Mouse (Mus musculus): ENCODE data around the gene Cftr.

Gene Cftr

DNA sequence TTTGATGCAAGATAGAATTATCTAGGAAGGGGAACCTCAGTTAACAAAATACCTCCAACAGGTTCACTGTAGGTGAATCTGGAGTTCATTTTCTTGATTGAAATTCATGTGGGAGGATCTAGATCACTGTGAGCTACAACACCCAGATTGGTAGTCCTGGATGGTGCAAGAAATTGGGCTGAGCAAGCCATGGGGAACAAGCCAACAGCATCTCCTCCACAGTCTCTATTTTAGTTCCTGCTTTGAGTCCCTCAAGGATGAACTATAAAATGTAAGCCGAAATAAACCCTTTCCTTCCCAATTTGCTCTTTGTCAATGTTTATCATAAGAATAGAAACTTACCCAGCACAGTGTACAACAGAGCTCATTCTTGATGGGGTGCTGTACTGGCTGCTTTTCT, 152.5 kb downstream of the Cftr start:
- no peak for DNase-seq

DNA sequence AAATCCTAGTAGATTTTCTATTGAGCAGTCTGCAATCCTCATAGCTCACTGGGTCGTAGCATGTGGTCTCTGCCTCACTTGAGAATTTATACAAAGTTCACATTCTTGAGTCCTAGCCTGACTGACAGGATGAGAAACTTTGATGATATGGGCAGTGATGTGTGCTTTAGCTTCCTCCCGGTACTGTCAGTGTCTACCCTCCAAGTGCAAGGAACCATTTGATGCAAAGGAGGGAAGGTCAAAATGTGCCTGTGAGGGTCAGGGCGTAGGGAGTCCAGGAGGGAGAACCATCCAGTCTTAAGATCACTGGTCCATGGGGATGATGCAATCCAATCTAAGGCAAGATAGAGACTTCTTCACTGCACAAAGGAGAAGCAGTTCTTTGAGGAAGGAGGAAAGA, 164.9 kb downstream of the Cftr start:
- no peak for DNase-seq

DNA sequence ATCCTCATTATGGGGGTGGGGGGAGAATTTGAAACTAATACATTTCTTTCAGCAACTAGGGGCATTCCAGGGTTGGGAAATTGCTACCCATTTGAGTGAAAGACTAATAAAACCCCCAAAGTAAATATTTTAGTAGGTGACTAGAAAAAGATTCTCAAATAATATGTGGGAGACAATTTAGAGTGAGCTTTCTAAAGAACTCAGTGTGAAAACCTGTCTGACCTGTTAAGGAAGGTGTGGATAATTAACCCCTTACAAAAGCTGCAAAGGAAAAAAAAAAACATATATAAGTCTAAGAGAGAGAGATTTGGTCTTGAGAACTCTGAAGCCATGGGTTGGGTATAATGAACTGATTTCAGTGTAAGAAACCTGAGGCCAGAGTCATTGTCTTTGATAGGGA, 167.8 kb downstream of the Cftr start:
- DNase-seq: no peak

DNA sequence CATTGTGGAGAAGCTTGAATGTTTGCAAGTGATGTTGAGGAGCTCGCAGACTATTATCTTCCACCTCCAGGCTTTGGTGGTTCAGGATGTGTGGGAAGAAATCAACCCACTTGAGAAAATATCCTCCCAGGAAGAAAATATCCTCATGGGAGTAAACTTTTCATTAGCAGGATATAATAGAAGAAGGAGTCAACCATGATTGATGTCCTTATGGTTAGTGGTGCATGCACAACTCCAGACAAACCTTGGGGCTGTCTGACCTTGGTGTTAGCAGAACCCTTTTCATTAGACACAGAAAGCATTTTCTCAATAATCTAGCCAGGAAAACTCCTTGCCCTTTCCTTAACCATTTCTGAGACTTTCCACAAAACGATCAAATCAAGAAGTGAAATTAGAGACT, 173.8 kb downstream of the Cftr start:
- DNase-seq: no peak

DNA sequence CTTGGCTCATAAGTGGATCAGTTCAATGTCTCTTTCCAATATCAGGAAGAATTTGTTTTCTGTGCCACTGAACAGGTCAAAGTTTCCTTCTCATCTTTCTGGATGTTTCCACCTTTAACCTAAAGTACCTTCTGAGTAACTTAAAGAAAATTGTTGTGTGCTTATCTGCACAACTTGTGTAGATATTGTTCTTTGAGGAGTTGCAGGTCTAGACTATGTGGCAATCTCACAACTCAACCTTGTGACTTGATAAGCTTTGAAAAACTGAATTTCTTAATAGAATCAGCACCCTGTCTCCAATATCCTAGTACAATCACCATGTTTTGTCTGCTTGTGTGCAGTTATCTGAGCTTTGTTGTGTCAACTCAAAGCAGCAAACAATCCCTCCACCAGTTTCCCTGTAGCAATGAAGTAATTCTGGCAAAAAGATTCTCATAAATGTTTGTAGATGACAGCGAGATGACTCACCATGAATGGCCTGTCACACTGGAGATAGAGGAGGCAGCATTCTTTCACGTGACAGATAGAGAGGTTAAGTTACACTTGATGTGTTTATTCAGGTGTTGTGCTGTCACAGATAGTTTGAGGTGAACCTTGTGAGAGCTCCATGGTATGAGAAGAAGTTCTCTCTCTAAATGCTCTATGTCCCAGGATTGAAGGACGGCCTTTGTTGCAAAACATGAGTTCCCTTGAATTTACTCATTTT, 178.8 kb downstream of the Cftr start:
- DNase-seq: no peak

DNA sequence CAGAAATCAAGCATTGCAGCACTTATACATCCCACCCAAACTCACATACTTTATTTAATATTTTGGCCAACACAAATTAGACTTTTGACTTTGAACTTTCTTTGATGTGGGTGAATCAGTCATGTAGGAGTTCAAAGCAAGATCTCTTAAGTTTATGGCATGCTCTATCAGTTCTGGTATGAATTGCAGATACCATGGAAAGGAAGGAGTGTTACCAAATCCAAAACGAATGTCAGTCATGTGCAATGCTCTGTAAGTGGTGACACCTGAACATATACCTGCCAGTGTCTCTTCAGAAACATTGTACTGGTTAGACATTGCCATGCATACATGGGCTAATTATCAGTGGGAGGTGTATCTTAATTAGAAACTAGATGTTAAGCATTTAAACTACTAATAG, 189.7 kb downstream of the Cftr start:
- no peak for DNase-seq

DNA sequence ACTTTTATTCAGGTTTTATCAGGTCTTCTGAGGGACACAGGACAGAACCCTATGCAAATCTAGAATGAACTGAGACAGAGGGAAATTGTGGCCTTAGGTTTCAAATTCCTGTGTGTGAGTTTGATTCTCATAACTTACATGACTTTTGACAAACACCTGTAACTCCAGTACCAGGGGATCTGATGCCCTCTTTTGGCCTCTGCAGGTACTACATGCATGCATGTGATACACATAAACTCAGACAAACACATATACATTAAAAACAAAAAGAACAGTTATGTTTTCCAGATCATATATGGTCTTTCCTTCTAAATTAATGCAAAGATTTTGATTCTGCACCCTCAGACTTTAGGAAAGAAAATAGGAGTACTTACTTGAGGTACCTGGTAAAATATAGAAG, 190.5 kb downstream of the Cftr start:
- no peak for DNase-seq

DNA sequence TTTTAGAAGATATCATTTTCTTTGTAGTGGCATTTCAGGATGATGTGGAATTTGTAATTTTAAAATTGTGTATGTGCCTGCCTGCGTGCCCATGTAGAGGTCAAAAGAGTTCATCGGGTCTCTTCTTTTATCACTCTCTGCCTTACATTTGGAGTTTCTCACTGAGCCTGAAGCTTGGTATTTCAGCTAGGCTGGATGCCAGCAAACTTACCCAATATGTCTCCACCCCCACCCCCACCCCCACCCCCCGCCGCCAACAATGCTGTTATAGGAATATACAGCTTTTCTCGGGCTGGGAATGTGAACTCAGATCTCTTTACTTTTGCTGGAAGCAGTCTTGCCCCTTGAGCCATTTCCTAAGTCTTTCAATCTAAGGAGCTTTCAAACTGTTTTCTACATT, 191.7 kb downstream of the Cftr start:
- no peak for DNase-seq

DNA sequence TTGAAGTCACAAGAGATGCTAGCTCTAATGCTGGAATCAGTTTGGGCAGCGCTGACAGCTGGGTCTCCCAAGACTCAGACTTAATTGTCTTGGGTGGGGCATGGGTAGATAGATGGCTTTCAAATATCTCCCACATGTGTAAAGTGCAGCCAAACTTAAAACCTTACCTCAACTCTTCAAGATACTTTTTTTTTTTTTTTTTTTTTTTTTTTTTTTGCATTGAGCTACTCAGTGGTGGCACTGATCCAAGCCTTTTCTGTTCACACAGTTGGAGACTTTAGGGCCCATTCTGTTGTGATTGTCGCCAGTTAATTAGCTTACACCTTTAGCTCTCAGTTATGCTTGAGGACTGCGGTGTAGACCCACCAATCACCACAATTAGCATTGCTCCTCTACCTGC, 198.6 kb downstream of the Cftr start:
- no peak for DNase-seq

DNA sequence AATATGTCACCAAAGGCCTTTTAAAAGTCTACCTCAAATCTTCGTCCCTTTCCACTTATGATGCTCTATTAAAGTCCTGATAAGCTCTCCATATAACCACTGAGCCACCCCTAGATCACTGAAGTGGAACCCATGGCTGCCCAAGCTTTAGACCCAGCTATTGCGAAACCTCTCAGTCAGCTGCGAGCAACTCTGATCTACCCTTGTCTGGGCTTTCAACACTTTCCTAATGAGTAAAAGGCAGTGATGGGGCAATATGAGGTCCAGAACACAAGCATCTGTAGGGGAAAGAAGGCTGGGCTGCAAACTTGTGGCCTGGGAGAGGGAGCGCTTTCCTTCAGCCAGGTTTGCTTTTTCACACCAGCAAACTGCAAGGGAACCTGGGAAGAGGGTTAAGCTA, 199.2 kb downstream of the Cftr start:
- no peak for DNase-seq
